Mouse (Mus musculus) cerebellum, postnatal 25 days (tissue): ENCODE measurements around the gene Hist1h2ab.
"Not testable (repeated sequence)": the region's sequence is repeated elsewhere in the genome, so short reads cannot be mapped to it uniquely, and the experiment has no call there.

ENCODE experiments used
- DNase-seq, 2 experiments: peaks; one replicate each; pipeline ENCODE4 v3.0.0; 2021; ENCODE audit warnings: mixed read lengths in 2 of 2

The Hist1h2ab gene

DNA sequence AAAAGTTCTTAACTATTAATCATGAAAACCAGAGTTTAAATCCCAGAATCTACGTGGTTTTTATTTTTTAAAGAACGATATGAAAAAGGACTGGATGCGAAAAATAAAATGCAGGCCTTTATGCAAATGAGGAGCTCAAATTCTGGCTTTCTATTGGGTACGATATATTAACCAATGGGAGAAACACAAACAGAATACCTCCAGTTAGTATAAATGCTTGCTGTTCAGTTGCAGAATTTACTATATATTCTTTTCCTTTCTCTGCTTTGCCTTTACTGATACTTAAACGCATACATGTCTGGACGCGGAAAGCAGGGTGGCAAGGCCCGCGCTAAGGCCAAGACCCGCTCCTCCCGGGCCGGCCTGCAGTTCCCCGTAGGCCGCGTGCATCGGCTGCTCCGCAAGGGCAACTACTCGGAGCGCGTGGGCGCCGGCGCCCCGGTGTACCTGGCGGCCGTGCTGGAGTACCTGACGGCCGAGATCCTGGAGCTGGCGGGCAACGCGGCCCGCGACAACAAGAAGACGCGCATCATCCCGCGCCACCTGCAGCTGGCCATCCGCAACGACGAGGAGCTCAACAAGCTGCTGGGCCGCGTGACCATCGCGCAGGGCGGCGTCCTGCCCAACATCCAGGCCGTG is at the start of gene Hist1h2ab:
Gene Hist1h2ab, plus strand, starts transcription at position 288 of the 639 bp plus-strand sequence.
- DNase-seq, result peak; percentile 53 to 68

GRCm38 (mm10) chr13:23702220-23702619 is 48.7 kb upstream of the Hist1h2ab start:
- DNase-seq, result no peak

DNA sequence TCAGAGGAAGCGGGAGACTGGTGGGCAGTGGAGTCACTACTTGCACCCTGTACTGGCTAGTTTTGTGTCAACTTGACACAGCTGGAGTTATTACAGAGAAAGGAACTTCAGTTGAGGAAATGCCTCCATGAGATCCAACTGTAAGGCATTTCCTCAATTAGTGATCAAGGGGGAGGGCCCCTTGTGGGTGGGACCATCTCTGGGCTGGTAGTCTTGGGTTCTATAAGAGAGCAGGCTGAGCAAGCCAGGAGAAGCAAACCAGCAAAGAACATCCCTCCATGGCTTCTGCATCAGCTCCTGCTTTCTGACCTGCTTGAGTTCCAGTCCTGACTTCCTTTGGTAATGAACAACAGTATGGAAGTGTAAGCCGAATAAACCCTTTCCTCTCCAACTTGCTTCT is 48.1 kb upstream of the Hist1h2ab start:
- DNase-seq, result not testable (repeated sequence)

- no peak for DNase-seq
Observed at GRCm38 (mm10) chr13:23705751-23706356, 45.1 kb upstream of the Hist1h2ab start.

- no peak for DNase-seq
Observed at GRCm38 (mm10) chr13:23706771-23707170, 44.2 kb upstream of the Hist1h2ab start.

DNA sequence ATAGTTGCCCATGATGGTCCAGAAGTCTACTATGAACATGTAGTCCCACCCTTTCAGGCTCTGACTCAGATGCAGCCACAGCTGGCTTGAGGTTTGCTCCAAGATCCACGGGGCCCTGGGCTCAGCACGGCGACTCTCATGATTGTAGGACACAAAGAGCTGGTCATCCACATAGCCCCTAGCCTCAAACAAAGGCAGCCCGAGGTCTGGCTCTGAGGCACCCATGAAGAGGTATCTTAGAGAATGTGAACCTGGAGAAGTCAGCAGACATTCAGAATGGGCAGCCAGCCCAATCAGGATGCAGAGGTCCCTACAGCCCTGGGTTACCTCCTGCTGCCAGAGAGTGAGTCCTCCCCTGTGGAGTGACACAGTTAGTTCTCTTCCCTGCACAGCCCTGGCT is 42.9 kb upstream of the Hist1h2ab start:
- DNase-seq, result no peak

DNA sequence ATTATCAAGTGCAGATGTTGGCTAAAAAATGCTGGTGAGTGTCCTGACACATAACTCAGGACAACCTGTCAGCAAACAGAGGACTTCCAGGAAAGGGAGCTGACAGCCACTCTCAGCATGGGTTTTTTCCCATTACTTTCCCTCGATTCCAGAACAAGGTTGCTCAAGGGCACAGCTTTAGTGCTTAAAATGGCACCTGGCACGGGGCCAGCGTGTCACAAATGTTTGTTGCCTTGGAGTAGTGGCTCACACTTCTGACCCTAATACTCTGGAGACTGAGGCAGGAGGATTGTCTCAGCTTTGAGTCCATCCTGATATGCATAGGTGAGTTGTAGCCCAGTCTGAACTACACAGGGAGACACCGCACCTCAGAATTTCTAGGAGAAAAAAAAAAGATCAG is 42.3 kb upstream of the Hist1h2ab start:
- no peak for DNase-seq

- no peak for DNase-seq
Observed at GRCm38 (mm10) chr13:23709714-23710373, 41.1 kb upstream of the Hist1h2ab start.

DNA sequence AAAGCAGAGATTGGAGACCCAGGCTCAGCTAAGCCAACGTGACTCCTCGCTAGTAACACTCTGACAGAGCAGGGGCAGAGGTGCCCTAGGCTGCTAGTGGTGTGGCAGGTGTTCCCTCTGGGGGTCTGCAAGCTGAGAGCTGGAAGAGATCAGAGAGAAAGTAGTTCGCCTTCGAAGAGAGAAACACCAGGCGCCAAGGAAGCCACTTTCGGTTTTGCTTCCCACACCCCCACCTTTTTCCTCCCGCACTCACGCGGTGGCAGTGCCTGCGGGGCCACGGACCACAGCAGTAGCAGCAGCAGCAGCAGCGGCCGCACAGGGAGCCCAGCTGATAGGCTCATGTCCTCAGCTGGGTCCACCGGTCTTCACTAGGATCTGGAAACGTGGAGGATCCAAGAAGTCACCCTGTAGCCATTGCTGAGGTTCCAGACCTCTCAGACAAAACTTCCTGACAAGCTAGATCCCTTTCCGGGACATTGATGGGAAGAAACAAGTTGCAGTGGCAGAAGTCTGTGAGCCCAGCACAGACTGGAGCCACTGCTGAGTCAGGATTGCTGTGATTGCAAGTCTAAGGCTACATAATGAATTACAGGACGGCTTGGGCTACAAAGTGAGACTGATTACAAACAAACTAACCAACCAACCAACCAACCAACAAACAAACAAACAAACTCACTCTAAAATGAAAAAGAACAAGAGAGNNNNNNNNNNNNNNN is 40.4 kb upstream of the Hist1h2ab start, which contains the start of gene Hfe:
Gene Hfe, minus strand, starts transcription at position 481 of the 716 bp plus-strand sequence.
- DNase-seq, result peak; percentile 23 to 24

DNA sequence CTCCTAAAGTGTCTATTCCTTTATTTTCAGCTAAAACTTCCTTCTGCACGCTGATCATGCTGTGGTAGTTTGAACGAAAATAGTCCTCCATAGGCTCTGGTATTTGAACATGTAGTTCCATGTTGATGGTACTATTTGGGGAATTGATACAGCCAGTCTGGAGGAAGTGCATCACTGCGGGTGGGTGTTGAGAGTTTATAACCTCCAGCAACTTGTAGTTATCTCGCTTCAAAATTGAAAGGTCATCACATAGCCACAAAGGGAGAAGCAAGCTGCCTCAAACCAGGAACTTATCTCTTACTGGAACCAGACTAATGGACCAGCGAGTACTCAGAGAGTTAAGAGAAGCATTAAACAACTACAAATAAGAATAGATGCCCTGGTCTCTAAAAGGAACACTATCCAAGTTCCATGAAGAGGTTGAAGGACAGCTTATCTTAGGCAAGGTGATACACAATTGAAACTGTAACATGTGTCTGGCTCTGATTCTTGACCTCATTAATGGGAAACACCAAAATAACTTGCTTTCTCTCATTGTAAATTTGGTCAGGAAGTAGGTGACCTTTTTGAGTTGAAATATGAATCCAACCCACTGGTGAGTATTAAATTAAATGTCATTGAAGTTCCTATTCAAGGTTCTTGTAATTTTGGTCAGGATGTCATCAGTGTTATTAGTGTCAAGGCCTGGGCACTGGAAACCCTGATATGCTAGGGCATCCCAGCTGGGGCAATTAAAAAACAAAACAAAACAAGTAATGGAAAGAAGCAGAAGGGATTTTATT is 34.5 kb upstream of the Hist1h2ab start:
- no peak for DNase-seq

DNA sequence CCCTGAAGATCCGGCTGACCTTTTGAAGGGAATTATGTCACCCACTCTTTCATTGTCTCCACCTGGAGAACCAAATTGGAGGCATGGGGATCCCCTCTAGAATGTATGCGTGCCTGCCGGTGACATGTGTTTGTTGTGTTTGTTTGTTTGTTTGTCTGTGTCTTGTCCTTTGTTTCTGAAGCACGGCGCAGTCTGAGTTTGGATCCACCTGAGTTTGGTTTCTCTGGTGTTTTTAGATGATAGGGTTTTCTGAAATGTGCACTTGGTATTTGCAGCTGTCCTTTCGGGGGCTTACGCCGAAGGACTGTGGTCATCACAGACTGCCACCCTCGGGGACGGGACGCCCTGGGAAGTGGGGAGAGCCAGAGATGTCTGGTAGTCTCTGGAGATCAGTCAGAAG is 33.8 kb upstream of the Hist1h2ab start:
- no peak for DNase-seq

GRCm38 (mm10) chr13:23717593-23718245 is 33.2 kb upstream of the Hist1h2ab start:
- DNase-seq, result not testable (repeated sequence)

DNA sequence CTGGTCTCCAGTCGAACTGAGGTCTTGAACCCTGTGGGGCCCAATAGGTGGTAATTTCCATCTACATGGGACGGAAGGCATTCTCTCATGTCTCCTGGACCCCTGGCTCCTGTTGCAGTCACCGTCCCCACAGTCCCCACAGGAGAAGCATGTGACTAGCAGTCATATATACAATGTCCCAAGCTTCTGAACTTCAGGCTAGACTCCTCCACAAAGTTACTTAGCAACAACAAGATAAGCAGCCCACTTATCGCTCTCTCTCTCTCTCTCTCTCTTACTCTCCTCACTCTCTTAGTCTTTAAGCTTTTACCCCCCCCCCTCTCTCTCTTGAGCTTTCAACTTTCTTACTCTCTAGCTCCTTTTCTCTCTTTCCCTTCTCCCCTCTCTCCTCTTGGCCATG is 26.7 kb upstream of the Hist1h2ab start:
- no peak for DNase-seq

DNA sequence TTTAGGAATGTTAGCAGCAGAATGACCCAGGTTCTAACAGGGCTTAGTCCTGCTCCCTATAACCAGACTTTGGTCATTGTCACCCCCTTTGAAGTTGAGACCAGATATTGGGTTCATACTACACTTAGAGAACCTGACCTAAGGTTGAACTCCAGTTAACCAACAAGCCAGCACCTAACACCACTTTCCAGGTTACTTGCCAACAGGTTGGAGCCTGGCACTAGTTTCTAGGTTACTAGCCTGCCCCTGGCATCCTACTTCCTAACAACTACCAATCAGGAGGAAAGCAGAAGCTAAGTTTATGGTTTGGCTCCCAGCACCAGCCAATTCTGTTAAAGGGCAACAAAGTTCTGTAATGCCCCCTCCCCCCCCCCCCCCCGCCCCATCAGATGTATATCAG is 25.7 kb upstream of the Hist1h2ab start:
- no peak for DNase-seq

DNA sequence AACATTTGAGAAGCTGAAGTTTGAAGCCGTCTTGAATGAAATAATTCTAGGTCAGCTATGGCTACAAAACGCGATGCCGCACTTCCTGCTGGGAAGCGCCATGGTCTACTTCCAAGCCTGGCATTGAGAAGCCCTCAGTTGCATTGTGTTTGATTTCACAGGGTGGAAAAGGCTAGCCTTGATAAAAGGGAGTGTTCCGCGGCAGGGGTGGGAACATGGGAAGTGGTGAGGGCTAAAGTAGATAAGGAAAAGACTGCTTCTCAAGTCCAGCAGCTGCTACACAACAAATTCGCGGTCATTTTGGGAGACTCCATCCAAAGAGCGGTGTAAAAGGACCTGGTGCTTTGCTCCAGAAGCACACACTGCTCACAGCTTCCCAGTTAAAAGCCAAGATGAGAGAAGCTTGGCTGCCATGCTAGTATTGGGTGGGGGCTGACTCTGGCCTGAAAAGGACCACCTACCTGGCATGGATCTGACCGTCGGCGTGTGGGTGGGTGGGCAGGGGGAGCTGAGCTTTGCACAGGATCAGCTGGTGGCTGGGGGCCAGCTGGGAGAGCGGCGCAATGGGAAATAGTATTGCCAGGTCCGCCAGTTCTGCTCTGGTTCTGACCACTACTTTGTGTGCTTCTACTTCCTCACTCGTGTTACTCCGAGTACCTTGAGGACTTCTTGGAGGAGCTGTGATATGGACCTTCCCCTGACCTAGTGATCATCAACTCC is 22.3 kb upstream of the Hist1h2ab start:
- DNase-seq, result no peak

DNA sequence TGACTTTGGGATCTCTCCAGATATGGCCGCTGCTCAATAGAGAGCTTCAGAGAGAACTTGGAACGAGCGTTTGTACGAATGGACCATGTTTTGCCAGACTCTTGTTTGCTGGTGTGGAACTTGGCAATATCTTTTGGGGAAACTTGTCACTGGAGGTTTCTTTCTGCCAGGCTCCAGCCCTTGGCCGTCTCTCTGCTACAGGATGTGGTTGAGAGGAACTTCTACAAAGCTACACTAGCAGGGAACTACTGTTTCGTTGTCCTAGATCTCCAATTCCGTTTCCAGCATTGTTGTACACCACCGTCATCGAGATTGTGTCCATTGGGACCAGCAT is 21.8 kb upstream of the Hist1h2ab start:
- DNase-seq, result no peak

GRCm38 (mm10) chr13:23729706-23730105 is 21.2 kb upstream of the Hist1h2ab start:
- no peak for DNase-seq

DNA sequence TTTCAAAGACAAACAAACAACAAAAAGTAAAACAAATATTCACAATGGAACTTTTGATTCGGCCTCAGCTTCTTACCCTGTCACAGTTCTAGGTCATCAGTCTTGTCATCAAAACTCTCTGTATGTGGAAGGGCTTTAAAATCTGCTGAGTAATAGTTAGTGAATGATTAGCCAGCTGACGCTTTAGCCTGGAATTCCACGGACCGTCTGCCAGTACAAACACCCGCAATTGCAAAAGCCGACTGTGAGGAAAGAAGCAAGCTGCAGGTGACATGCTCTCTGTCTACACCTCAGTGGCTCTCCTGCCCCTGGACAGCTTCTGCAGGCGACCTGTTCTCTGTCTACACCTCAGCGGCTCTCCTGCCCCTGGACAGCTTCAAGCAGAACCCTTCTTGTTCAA is 20.4 kb upstream of the Hist1h2ab start:
- DNase-seq, result no peak

DNA sequence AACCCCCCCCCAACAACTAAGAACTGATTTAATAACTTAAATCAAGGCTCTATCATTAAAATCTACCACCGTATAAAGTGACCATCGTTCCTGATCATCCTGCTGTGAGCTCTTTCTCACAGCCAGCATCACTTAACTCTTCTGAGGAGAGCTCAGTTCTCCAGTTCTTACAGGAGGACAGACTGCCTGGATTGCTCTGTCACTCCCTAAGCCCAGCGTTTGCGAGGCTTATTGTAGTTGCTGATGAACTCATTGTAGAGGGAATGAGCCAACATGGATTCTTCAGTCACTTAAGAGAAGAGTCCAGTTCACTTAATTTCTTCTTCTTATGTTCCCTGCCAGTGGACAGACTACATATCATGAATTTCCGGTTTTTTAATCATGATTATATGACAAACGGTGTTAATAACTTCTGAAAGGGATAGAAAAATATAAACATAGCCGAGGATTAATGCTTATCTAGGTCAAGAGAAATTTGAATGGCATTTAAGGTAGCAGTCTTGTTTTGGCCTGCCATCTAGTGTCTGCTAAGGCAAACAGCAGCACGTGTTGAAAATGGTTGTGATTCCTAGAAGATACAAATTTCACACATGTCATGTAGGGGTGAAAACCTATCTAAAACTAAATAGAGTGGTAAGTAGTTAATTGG is 18.6 kb upstream of the Hist1h2ab start:
- DNase-seq, result peak in 1 of 2 experiments; percentile 45

DNA sequence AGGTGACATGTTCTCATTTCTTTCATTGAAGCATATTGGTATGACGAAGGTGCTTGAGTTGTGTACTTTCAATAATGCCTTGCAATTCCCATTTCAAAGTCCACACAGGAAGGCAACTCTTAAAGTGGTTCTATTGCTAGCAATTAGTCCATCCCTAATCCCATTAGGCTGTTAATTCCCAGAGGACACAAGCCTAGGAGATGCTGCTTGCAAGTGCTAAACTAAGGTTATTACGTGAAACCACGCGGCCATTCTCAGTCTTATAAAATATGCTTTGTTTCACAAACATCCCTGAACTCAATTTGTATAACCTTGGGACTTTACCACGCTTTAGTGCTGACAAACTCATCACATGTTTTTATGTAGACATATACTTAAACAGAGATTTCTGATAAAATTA is 13.8 kb upstream of the Hist1h2ab start:
- DNase-seq, result no peak

GRCm38 (mm10) chr13:23738041-23738440 is 12.9 kb upstream of the Hist1h2ab start:
- DNase-seq, result peak in 1 of 2 experiments; percentile 24
